Mouse (Mus musculus) intestine, embryonic 15.5 days (tissue): ENCODE data around the gene Esp31. TPM values are rescaled to one million over a fixed set of nuclear protein-coding genes. Genes with fewer than 3 reads are reported as not detected.

ENCODE experiments used
- ATAC-seq: fragments of 200-750 bp; cut with Nextera tagmentation; 2 replicates; pipeline ENCODE4 v1.8.0; 2017; ENCODE audit warnings: moderate TSS enrichment, moderate library complexity
- H3K27ac ChIP-seq: fragments of 300-500 bp; sonication (generic); 2 replicates; pipeline ENCODE4 v1.5.1; 2015; ENCODE audit warnings: mild to moderate bottlenecking, inconsistent platforms
- H3K27me3 ChIP-seq: fragments of 300-500 bp; sonication (generic); replicated peaks from 2 replicates; pipeline ENCODE4 v1.6.1; 2015; ENCODE audit warnings: inconsistent platforms
- H3K36me3 ChIP-seq: fragments of 300-500 bp; sonication (generic); 2 replicates; pipeline ENCODE4 v1.6.1; 2015; ENCODE audit warnings: inconsistent platforms
- H3K4me1 ChIP-seq: fragments of 300-500 bp; sonication (generic); replicated peaks from 2 replicates; pipeline ENCODE4 v1.6.1; 2015; ENCODE audit warnings: inconsistent platforms
- H3K4me2 ChIP-seq: fragments of 300-500 bp; sonication (generic); replicated peaks from 2 replicates; pipeline ENCODE4 v1.6.1; 2015; ENCODE audit warnings: mild to moderate bottlenecking, inconsistent platforms
- H3K4me3 ChIP-seq: fragments of 300-500 bp; sonication (generic); replicated peaks from 2 replicates; pipeline ENCODE4 v1.5.1; 2015; ENCODE audit warnings: inconsistent platforms
- H3K9ac ChIP-seq: fragments of 300-500 bp; sonication (generic); 2 replicates; pipeline ENCODE4 v1.6.1; 2015; ENCODE audit warnings: inconsistent platforms
- H3K9me3 ChIP-seq: fragments of 300-500 bp; sonication (generic); 2 replicates; pipeline ENCODE4 v1.6.1; 2016; ENCODE audit warnings: inconsistent platforms
- WGBS: fragments of 180-500 bp; shearing (Covaris S2); methylation state at CpG from one replicate; pipeline ENCODE4 v1.1.7; 2015; 5-methylcytosine and 5-hydroxymethylcytosine counted together
- polyA plus RNA-seq: library from polyadenylated mRNA; unstranded; fragments of >200 nt; fragmentation: Nextera tagmentation; extraction: Ambion mirVana; gene quantifications from 2 replicates; pipeline ENCODE4 v1.2.1, GENCODE M21; 2015

The Esp31 gene
- not detected in 2 replicates for polyA plus RNA-seq

GRCm38 (mm10) chr17:38639147-38639546 lies at the start of gene Esp31:
Gene Esp31 (plus strand): TSS chr17:38639447.
- 76% methylated on average over 2 of the region's 2 CpGs for WGBS
- Histone ChIP-seq H3K36me3 (no peaks in the 10 kb centered on the region), H3K4me1 (no peaks in the 10 kb centered on the region), H3K4me3 (no peak within 1 kb of the TSS), H3K4me2 (no peak within 1 kb of the TSS), H3K9me3 (no peaks in the 10 kb centered on the region), H3K27me3 (no peaks in the 10 kb centered on the region), H3K27ac (no peak within 1 kb of the TSS), H3K9ac (no peak within 1 kb of the TSS)
- no peak for ATAC-seq

Other genes starting within 250 kb of the Esp31 start
- not detected in 2 replicates for gene Esp36, start 219.3 kb upstream of the Esp31 start, polyA plus RNA-seq
- gene Esp34, start 85.3 kb upstream of the Esp31 start, polyA plus RNA-seq = not detected in 2 replicates